Mouse (Mus musculus): ENCODE measurements around the gene Slc25a21. TPM values are rescaled to one million over a fixed set of nuclear protein-coding genes. Genes with fewer than 3 reads are reported as not detected.
A peak's percentile ranks its signal among the peaks of the same experiment; 100 is the strongest.

Slc25a21 gene
- total RNA-seq, 2 experiments from 2014 or later, result 0.65 to 1.0 TPM

GRCm38 (mm10) chr12:57185475-57185874, 11.8 kb downstream of the Slc25a21 start:
- DNase-seq (ENCODE audit: low spot score in 2 of 2), result no peak

- peak in 1 of 2 experiments; percentile 16 for DNase-seq (ENCODE audit: low spot score in 2 of 2)
Measured at GRCm38 (mm10) chr12:57184401-57185147, 12.7 kb downstream of the Slc25a21 start.

- peak in 1 of 2 experiments; percentile 21 for DNase-seq (ENCODE audit: low spot score in 2 of 2)
Measured at GRCm38 (mm10) chr12:57179465-57180188, 17.6 kb downstream of the Slc25a21 start.

- no peak for DNase-seq (ENCODE audit: low spot score in 2 of 2)
Measured at GRCm38 (mm10) chr12:57178818-57179217, 18.5 kb downstream of the Slc25a21 start.

- no peak for DNase-seq (ENCODE audit: low spot score in 2 of 2)
Measured at GRCm38 (mm10) chr12:57163294-57163693, 34.0 kb downstream of the Slc25a21 start.

- no peak for DNase-seq (ENCODE audit: low spot score in 2 of 2)
Measured at GRCm38 (mm10) chr12:57162840-57163239, 34.4 kb downstream of the Slc25a21 start.

GRCm38 (mm10) chr12:57159904-57160303, 37.4 kb downstream of the Slc25a21 start:
- DNase-seq (ENCODE audit: low spot score in 2 of 2), result no peak

GRCm38 (mm10) chr12:57158266-57158665, 39.0 kb downstream of the Slc25a21 start:
- DNase-seq (ENCODE audit: low spot score in 2 of 2), result no peak

GRCm38 (mm10) chr12:57138937-57139336, 58.3 kb downstream of the Slc25a21 start:
- DNase-seq (ENCODE audit: low spot score in 2 of 2), result peak in 1 of 2 experiments; percentile 19

- DNase-seq (ENCODE audit: low spot score in 2 of 2), result no peak
Measured at GRCm38 (mm10) chr12:57137809-57138208, 59.5 kb downstream of the Slc25a21 start.

- DNase-seq (ENCODE audit: low spot score in 2 of 2), result no peak
Measured at GRCm38 (mm10) chr12:57118602-57119001, 78.7 kb downstream of the Slc25a21 start.

GRCm38 (mm10) chr12:57115516-57115915, 81.8 kb downstream of the Slc25a21 start:
- DNase-seq (ENCODE audit: low spot score in 2 of 2), result no peak

- no peak for DNase-seq (ENCODE audit: low spot score in 2 of 2)
Measured at GRCm38 (mm10) chr12:57109363-57109762, 87.9 kb downstream of the Slc25a21 start.

- no peak for DNase-seq (ENCODE audit: low spot score in 2 of 2)
Measured at GRCm38 (mm10) chr12:57102322-57102721, 95.0 kb downstream of the Slc25a21 start.

GRCm38 (mm10) chr12:57100549-57100948, 96.7 kb downstream of the Slc25a21 start:
- no peak for DNase-seq (ENCODE audit: low spot score in 2 of 2)

- DNase-seq (ENCODE audit: low spot score in 2 of 2), result no peak
Measured at GRCm38 (mm10) chr12:57099066-57099465, 98.2 kb downstream of the Slc25a21 start.

GRCm38 (mm10) chr12:57098371-57098770, 98.9 kb downstream of the Slc25a21 start:
- DNase-seq (ENCODE audit: low spot score in 2 of 2), result no peak

- no peak for DNase-seq (ENCODE audit: low spot score in 2 of 2)
Measured at GRCm38 (mm10) chr12:57093107-57093506, 104.2 kb downstream of the Slc25a21 start.

GRCm38 (mm10) chr12:57084519-57084918, 112.8 kb downstream of the Slc25a21 start:
- DNase-seq (ENCODE audit: low spot score in 2 of 2), result no peak

- DNase-seq (ENCODE audit: low spot score in 2 of 2), result no peak
Measured at GRCm38 (mm10) chr12:57083533-57083932, 113.7 kb downstream of the Slc25a21 start.

- no peak for DNase-seq (ENCODE audit: low spot score in 2 of 2)
Measured at GRCm38 (mm10) chr12:57076606-57077005, 120.7 kb downstream of the Slc25a21 start.

- no peak for DNase-seq (ENCODE audit: low spot score in 2 of 2)
Measured at GRCm38 (mm10) chr12:57072616-57073015, 124.7 kb downstream of the Slc25a21 start.
